In the genomic region with DNA sequence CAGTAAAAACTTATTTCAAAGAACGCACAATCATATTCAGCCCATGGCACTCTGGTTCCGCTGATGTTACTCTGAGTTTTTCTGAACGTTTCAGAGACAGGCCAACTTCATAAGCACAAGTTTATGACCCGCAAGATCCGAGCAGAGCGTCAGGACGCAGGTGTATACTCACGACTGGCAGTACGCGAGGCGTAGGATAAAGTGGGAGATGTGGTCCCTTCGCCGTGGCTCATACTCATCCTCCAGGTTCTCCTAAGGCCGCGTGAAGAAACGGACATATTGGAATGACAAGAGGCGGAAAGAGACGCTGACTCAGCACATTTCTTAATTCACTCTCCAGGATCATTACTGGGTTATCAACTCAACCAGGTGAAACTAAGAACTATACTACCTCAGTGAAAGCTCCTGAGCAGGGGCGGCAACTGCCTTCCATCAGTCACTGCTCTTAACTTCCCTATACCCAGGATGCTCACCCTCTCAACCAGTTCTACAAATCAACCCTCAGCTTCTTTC, we compare ENCODE assay signal across 20 mouse cellular contexts. TPM values are rescaled to one million over a fixed set of nuclear protein-coding genes. Genes with fewer than 3 reads are reported as not detected.
A peak's percentile ranks its signal among the peaks of the same experiment; 100 is the strongest.
DNase-seq lines count a peak whose midpoint lies in the region; ATAC-seq and TF ChIP-seq lines count a peak whose summit lies in the region.
"Had no signal": no experiment of that assay in that cellular context is flagged by ENCODE, and none has a peak within 500 bp of the region (broad histone marks: within the 10 kb centered on the region; RNA-seq: fewer than 3 reads in every experiment).

No protein-coding gene starts in this region.

- TF ChIP-seq EP300 in lung, postnatal 0 days (IDR thresholded peaks at IDR 0.05): no peak

- H3K36me3 ChIP-seq in forebrain, embryonic 16.5 days (ENCODE audit: control insufficient read depth, insufficient read depth): peaks cover 7% of the 10 kb centered on the region; the same call in 1 of the 2 replicates
- H3K36me3 ChIP-seq in forebrain, postnatal 0 days (ENCODE audit: insufficient read depth): peaks cover 37% of the 10 kb centered on the region
- peaks cover 45% of the 10 kb centered on the region for H3K36me3 ChIP-seq in midbrain, embryonic 13.5 days
- peaks cover 83% of the 10 kb centered on the region for H3K36me3 ChIP-seq in midbrain, embryonic 10.5 days
- peaks cover 15% of the 10 kb centered on the region; the same call in 1 of the 2 replicates for H3K36me3 ChIP-seq in lung, postnatal 0 days (ENCODE audit: insufficient read depth, low read length)

- H3K9me3 ChIP-seq in forebrain, embryonic 16.5 days (ENCODE audit: control insufficient read depth, low read length): no peaks in the 10 kb centered on the region
- H3K9me3 ChIP-seq in forebrain, postnatal 0 days (ENCODE audit: low read length): no peaks in the 10 kb centered on the region
- no peaks in the 10 kb centered on the region for H3K9me3 ChIP-seq in midbrain, embryonic 13.5 days
- H3K9me3 ChIP-seq in midbrain, embryonic 10.5 days (replicated peaks): no peaks in the 10 kb centered on the region
- H3K9me3 ChIP-seq in lung, postnatal 0 days (ENCODE audit: low read length): no peaks in the 10 kb centered on the region
- H3K9me3 ChIP-seq: embryonic facial prominence, embryonic 12.5 days; limb, embryonic 13.5 days; lung, embryonic 15.5 days; megakaryocyte, embryonic 14.5 days had no signal

- H3K27me3 ChIP-seq in forebrain, embryonic 16.5 days (replicated peaks; ENCODE audit: control insufficient read depth, insufficient read depth, low read length): no peaks in the 10 kb centered on the region
- no peaks in the 10 kb centered on the region for H3K27me3 ChIP-seq in forebrain, postnatal 0 days (ENCODE audit: insufficient read depth, low read length)
- no peaks in the 10 kb centered on the region for H3K27me3 ChIP-seq in midbrain, embryonic 13.5 days
- no peaks in the 10 kb centered on the region for H3K27me3 ChIP-seq in midbrain, embryonic 10.5 days (ENCODE audit: low read depth, poor library complexity, severe bottlenecking)
- no peaks in the 10 kb centered on the region for H3K27me3 ChIP-seq in lung, postnatal 0 days (replicated peaks; ENCODE audit: insufficient read depth, low read length)
- H3K27me3 ChIP-seq: embryonic facial prominence, embryonic 12.5 days; limb, embryonic 13.5 days; lung, embryonic 15.5 days; megakaryocyte, embryonic 14.5 days had no signal

- TF ChIP-seq CTCF in forebrain, postnatal 0 days (IDR thresholded peaks at IDR 0.05; ENCODE audit: low read depth): no peak
- TF ChIP-seq CTCF in lung, postnatal 0 days (IDR thresholded peaks at IDR 0.05): no peak

- ATAC-seq in forebrain, embryonic 16.5 days: 0 out of 2 replicates have a peak, but pooled peaks have one; percentile 27
- no peak for ATAC-seq in forebrain, postnatal 0 days
- 0 out of 2 replicates have a peak, but pooled peaks have one; percentile 48 for ATAC-seq in midbrain, embryonic 13.5 days
- 0 out of 4 replicates have a peak, but pooled peaks have one; percentile 16 to 17 for ATAC-seq in hematopoietic stem cell, adult 5-6 weeks (replicated peaks in 1 of 2; ENCODE audit: insufficient read depth in 1 of 2, low FRiP score in 2 of 2, low TSS enrichment in 1 of 2, low read depth in 1 of 2, poor library complexity in 2 of 2, severe bottlenecking in 2 of 2)
- ATAC-seq in lung, postnatal 0 days: no peak

- H3K4me3 ChIP-seq in forebrain, embryonic 16.5 days (replicated peaks; ENCODE audit: low read length): no peak overlapping the region
- no peak overlapping the region for H3K4me3 ChIP-seq in forebrain, postnatal 0 days (ENCODE audit: low read depth, low read length)
- no peak overlapping the region for H3K4me3 ChIP-seq in midbrain, embryonic 13.5 days (replicated peaks)
- no peak overlapping the region for H3K4me3 ChIP-seq in midbrain, embryonic 10.5 days
- H3K4me3 ChIP-seq in lung, postnatal 0 days (ENCODE audit: low read depth, low read length): no peak overlapping the region
- H3K4me3 ChIP-seq: embryonic facial prominence, embryonic 12.5 days; limb, embryonic 13.5 days; lung, embryonic 15.5 days; megakaryocyte, embryonic 14.5 days had no signal

- no peak overlapping the region for H3K9ac ChIP-seq in forebrain, embryonic 16.5 days (replicated peaks; ENCODE audit: low read depth, low read length)
- no peak overlapping the region for H3K9ac ChIP-seq in forebrain, postnatal 0 days
- no peak overlapping the region for H3K9ac ChIP-seq in midbrain, embryonic 13.5 days (replicated peaks)
- no peak overlapping the region for H3K9ac ChIP-seq in lung, postnatal 0 days (replicated peaks; ENCODE audit: low read depth)
- H3K9ac ChIP-seq: embryonic facial prominence, embryonic 12.5 days; hindbrain, embryonic 14.5 days; limb, embryonic 13.5 days; lung, embryonic 15.5 days had no signal

- 87% methylated on average over 19 of the region's 19 CpGs for WGBS in forebrain, embryonic 16.5 days
- 88% methylated on average over 19 of the region's 19 CpGs for WGBS in forebrain, postnatal 0 days
- 91% methylated on average over 19 of the region's 19 CpGs for WGBS in midbrain, embryonic 13.5 days
- WGBS in midbrain, embryonic 10.5 days: 88% methylated on average over 19 of the region's 19 CpGs
- WGBS in lung, postnatal 0 days: 88% methylated on average over 19 of the region's 19 CpGs

- no peak overlapping the region for H3K4me2 ChIP-seq in forebrain, embryonic 16.5 days (ENCODE audit: low read length)
- no peak overlapping the region for H3K4me2 ChIP-seq in forebrain, postnatal 0 days (ENCODE audit: low read depth)
- H3K4me2 ChIP-seq in midbrain, embryonic 13.5 days (replicated peaks): no peak overlapping the region
- H3K4me2 ChIP-seq in lung, postnatal 0 days (replicated peaks; ENCODE audit: low read depth, low read length): no peak overlapping the region
- H3K4me2 ChIP-seq: embryonic facial prominence, embryonic 12.5 days; heart, embryonic 11.5 days; hindbrain, embryonic 14.5 days; limb, embryonic 13.5 days; liver, embryonic 11.5 days; lung, embryonic 15.5 days had no signal

- no peak for DNase-seq in forebrain, postnatal 0 days
- no peak for DNase-seq in midbrain, embryonic 10.5 days (ENCODE audit: low spot score)
- peak; percentile 31 for DNase-seq in ES-CJ7 (ENCODE audit: low read depth, low spot score)
- no peak for DNase-seq in lung, postnatal 0 days (ENCODE audit: low spot score)
- DNase-seq: cerebellum, adult 8-10 months; gastrocnemius, postnatal 25 days; kidney, adult 18-20 months; kidney, postnatal 4 days; lung, postnatal 4 days had no signal

- no peak overlapping the region for H3K27ac ChIP-seq in forebrain, embryonic 16.5 days (ENCODE audit: low read length)
- no peak overlapping the region for H3K27ac ChIP-seq in forebrain, postnatal 0 days (ENCODE audit: low read depth, low read length)
- H3K27ac ChIP-seq in midbrain, embryonic 13.5 days: no peak overlapping the region
- H3K27ac ChIP-seq in midbrain, embryonic 10.5 days (replicated peaks): no peak overlapping the region
- H3K27ac ChIP-seq in lung, postnatal 0 days (ENCODE audit: low read length): no peak overlapping the region
- H3K27ac ChIP-seq: embryonic facial prominence, embryonic 12.5 days; hindbrain, embryonic 14.5 days; kidney, postnatal 0 days; limb, embryonic 13.5 days; lung, embryonic 15.5 days had no signal

- peaks cover 2% of the 10 kb centered on the region; the same call in 1 of the 2 replicates for H3K4me1 ChIP-seq in forebrain, embryonic 16.5 days (replicated peaks; ENCODE audit: control insufficient read depth, insufficient read depth, low read length)
- H3K4me1 ChIP-seq in forebrain, postnatal 0 days (ENCODE audit: insufficient read depth): no peaks in the 10 kb centered on the region
- peaks cover 1% of the 10 kb centered on the region; the same call in 1 of the 2 replicates for H3K4me1 ChIP-seq in midbrain, embryonic 13.5 days (replicated peaks)
- H3K4me1 ChIP-seq in midbrain, embryonic 10.5 days: peaks cover 10% of the 10 kb centered on the region
- no peaks in the 10 kb centered on the region for H3K4me1 ChIP-seq in lung, postnatal 0 days (ENCODE audit: insufficient read depth, low read depth, low read length)

RNA-seq across cellular contexts. Expression of a gene that starts 5.9 kb away (rescaled TPM):
- 33.5 and 36.9 TPM in 2 replicates for polyA plus RNA-seq in forebrain, embryonic 16.5 days (2015; fragmentation: Nextera tagmentation; extraction: Ambion mirVana)
- total RNA-seq in forebrain, postnatal 0 days (2014; rRNA removed): 26.9 and 33.4 TPM in 2 replicates
- 17.8 and 18.3 TPM in 2 replicates for polyA plus RNA-seq in forebrain, postnatal 0 days (2015; fragmentation: Nextera tagmentation; extraction: Ambion mirVana)
- polyA plus RNA-seq in midbrain, embryonic 13.5 days (2015; fragmentation: Nextera tagmentation; extraction: Ambion mirVana): 27.7 and 29.9 TPM in 2 replicates
- 57.6 and 59.1 TPM in 2 replicates for polyA plus RNA-seq in midbrain, embryonic 10.5 days (2016; fragmentation: Nextera tagmentation; extraction: Ambion mirVana)
- 62.6 and 81.5 TPM in 2 replicates for total RNA-seq in hematopoietic stem cell, adult 5-6 weeks (2017)
- polyA plus RNA-seq in lung, postnatal 0 days (2015; fragmentation: Nextera tagmentation; extraction: Ambion mirVana): 7.1 and 7.6 TPM in 2 replicates

RNA-seq across cellular contexts. Expression of a gene that starts 56.0 kb away (rescaled TPM):
- 38.0 and 40.0 TPM in 2 replicates for polyA plus RNA-seq in forebrain, embryonic 16.5 days (2015; fragmentation: Nextera tagmentation; extraction: Ambion mirVana)
- 9.0 and 13.8 TPM in 2 replicates for total RNA-seq in forebrain, postnatal 0 days (2014; rRNA removed)
- 21.1 and 25.4 TPM in 2 replicates for polyA plus RNA-seq in forebrain, postnatal 0 days (2015; fragmentation: Nextera tagmentation; extraction: Ambion mirVana)
- 27.3 and 29.9 TPM in 2 replicates for polyA plus RNA-seq in midbrain, embryonic 13.5 days (2015; fragmentation: Nextera tagmentation; extraction: Ambion mirVana)
- polyA plus RNA-seq in midbrain, embryonic 10.5 days (2016; fragmentation: Nextera tagmentation; extraction: Ambion mirVana): 30.9 and 33.2 TPM in 2 replicates
- 8.4 and 8.5 TPM in 2 replicates for total RNA-seq in hematopoietic stem cell, adult 5-6 weeks (2017)
- polyA plus RNA-seq in lung, postnatal 0 days (2015; fragmentation: Nextera tagmentation; extraction: Ambion mirVana): 13.1 and 14.2 TPM in 2 replicates

Comparison
In these comparisons a context has a peak if more than half of its experiments do, and no peak if none do; other contexts are left out.
1. ATAC-seq: peak in forebrain, embryonic 16.5 days (single experiment), midbrain, embryonic 13.5 days (single experiment) and hematopoietic stem cell, adult 5-6 weeks (2 of 2); none in forebrain, postnatal 0 days (single experiment) and lung, postnatal 0 days (single experiment).